Mouse (Mus musculus) liver, embryonic 14.5 days (tissue): ENCODE data around the gene Syt6.

Experiments used
- CTCF ChIP-seq: IDR thresholded peaks from 2 replicates; pipeline ENCODE4 v1.5.1; 2016; ENCODE audit warnings: antibody characterized with exemption, low read depth, control low read depth
- EP300 ChIP-seq: IDR thresholded peaks from 2 replicates; pipeline ENCODE4 v1.6.1; 2016; ENCODE audit warnings: antibody characterized with exemption, low read depth

- TF ChIP-seq CTCF (no peak), EP300 (no peak)
Observed at GRCm38 (mm10) chr3:103597586-103597985, 22.6 kb downstream of the Syt6 start.
